Mouse (Mus musculus) right cerebral cortex, postnatal 25 days (tissue): Measurements from ENCODE around the gene 1700003H04Rik.
A peak's percentile ranks its signal among the peaks of the same experiment; 100 is the strongest.

Source experiments
- DNase-seq: peaks from one replicate; pipeline ENCODE4 v3.0.0; 2022

1700003H04Rik gene

DNA sequence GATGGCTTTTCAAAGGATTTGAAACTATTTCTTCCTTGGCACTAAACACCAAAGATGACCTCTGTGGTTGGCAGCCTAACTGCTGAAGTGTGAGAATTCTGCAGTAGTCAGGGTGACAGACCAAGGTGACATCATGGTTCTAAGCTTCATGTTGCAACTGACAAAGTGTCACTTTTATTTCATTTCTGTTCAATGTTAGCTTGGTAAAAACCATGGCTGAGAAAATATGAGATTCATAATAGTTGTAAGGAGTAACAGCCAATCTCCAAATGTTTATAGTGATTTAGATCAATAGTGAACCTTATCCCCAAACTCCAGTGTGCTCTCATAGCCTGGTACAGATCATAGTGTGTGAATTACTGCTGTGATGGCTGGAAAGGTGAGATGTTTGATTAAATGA is at the start of gene 1700003H04Rik:
Gene 1700003H04Rik, minus strand, starts transcription at position 101 of the 400 bp plus-strand sequence.
- no peak for DNase-seq

GRCm38 (mm10) chr3:124623031-124623430 is 42.1 kb upstream of the 1700003H04Rik start:
- DNase-seq: no peak

DNA sequence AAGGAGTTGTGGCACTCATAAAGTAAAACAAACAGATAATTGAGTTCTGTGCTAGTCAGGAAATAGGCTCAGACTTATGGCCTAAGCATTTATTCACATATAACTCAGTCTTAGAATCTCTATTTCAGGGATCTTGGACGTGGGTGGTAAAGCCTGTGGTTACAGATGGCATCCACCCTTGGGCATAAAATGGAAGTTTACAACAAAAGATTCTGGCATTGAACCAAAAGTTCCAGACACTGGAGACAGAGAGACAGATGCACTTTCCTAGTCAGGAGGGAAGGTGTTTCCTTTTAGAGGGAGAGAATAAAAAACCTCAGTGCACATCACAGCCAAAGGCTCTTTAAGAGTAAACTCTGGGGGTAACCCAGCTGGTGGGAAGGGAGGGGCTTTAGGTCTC is 32.4 kb upstream of the 1700003H04Rik start:
- DNase-seq: peak; percentile 32

- DNase-seq: no peak
Observed at GRCm38 (mm10) chr3:124609956-124610355, 29.1 kb upstream of the 1700003H04Rik start.

DNA sequence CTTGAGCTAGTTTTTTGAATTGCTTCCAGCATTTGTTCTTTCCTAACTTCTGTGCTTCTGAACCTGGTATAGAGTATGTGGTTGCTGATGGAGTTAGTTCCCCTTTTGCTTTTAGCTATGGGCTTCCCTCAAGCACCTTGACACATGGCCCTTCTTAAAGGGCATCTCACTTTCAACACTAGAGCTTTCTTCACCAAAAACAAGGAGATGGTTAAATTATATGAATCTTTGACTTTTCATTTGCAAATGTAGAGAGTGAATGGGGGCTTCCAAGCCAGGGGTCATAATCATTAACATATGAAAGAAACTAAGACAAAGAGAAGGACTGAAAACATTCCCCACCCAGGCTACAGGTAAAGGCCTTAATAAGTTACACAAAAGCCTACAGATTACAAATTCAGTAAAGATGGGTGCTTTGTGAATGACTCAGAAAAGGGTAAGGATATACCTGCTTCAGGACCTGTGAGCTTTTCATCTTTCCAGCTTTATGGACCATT is 25.2 kb upstream of the 1700003H04Rik start:
- DNase-seq: no peak

DNA sequence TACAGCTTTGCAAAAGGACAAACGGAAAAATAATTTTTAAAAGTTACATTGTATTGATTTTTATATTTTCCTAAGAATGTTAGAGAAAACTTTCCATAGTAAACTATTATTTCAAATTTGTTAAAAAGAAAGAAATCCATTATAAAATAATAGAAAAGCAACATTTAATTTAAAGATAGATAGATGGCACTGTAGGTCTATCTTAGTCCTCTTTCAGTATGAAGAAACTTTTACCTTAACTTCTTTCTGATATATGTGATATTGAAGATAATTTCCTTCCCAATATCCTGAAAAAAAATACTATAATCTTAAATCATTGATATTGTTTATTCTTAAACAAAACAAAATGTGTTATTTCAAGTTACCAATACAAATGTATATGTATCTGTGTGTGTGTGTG is 24.6 kb upstream of the 1700003H04Rik start:
- no peak for DNase-seq

DNA sequence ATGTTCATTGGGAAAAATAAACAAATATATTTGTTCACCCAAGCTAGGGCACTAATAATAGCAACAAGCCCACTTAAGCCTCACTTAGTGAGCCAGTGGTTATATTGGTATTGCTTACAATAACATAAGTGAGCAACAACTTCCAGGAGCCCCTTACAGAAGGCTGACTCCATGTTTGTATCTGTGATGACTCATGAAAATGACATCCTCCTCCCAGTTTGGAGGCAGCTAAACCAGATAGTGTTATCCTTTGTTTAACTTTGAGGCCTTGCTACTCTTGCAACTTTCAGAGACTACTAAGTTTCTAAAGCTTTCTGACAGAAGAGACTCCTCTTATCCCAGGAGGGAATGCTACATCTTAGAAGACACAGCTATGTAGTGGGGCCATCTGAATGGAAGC is 16.9 kb upstream of the 1700003H04Rik start:
- no peak for DNase-seq

DNA sequence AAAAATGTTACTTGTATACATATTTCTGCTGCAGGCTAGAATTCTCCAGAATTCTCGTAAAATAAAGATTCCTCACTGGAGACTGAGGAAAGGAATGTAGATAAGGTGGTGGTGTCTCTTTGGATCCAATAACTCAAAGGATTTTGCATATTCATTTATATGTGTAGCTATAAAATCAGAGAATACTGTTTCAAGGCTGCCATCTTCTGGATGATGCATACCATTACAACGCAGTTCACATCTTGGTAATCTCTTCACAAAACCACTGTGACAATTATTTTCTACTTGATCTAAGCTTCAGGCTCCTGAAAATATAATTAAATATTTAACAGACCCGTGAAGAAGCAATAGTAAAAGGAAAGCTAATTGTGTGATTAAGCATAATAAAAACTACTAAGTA is 6.6 kb upstream of the 1700003H04Rik start:
- DNase-seq: no peak

DNA sequence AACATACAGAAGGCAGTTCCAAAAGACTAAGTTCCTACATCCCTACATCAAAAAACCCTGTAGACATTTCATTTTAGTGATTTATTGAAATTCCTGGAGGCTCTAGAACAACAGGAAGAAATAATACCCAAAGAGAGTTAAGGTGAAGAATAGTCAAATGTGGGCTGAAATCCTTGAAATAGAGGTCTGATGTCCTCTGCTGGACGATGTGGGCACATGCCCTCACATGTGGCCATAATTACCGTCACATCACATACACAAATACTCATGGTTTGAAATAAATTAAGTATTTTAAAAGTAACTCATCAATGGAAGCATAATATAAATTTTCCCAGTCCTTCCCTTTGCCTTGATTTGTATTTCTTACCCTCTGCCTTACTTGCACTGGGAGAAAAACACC is 4.9 kb upstream of the 1700003H04Rik start:
- no peak for DNase-seq

- no peak for DNase-seq
Observed at GRCm38 (mm10) chr3:124557317-124557716, 23.6 kb downstream of the 1700003H04Rik start.

DNA sequence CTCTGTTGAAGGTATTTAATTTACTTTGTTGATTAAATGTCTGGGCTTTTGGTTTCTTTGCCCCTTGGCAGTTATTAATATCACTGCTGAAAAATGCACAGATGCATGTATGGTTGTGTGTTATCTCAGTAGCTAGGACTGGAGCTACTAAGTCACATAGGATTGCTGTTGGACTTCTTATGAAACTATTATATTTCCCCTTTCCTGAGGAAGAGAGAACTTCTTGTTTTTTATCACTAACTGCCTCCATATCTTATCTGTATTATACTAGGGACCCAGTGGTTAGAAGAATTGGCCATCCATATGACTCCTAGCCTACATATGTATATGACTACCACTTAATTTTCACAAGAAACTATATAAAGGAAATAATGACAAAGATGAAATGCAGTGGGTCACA is 24.9 kb downstream of the 1700003H04Rik start:
- DNase-seq: no peak

GRCm38 (mm10) chr3:124555092-124555491 is 25.8 kb downstream of the 1700003H04Rik start:
- no peak for DNase-seq

DNA sequence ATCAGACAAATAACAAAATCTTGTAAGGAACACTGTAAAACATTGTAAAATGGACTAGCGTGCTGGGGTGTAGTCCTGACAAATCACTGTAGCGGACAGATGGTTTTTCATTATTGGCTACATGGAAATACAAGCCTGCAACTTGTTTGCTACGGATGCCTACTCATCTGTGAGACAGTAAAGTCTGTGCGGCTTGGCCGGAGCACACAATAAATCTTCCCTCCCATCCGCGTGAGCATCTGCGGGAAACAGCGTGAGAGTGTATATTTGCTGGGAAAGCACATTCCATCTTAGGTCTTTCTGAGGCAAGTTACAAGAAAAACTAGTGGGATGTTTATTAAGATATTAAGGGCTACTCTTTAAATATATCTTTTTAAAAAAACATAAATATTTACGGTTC is 32.0 kb downstream of the 1700003H04Rik start:
- DNase-seq: no peak

DNA sequence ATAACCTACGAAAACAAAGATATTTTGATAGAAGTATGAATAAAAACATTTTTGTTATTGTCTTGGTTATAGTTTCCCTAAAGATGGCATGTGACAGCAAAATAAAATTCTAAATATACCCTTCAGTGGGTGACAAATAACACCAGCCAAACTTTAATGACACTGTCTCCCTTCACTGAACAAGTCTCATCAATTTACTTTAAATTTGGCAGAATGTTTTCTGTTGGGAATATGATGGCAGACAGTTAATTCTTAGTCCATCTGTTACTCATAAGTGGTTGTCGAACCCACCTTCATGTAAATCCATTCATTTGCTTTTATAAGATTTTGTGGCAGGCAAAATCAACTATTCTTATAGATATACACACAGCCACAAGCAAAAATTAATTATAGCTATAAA is 42.6 kb downstream of the 1700003H04Rik start:
- DNase-seq: no peak

- DNase-seq: no peak
Observed at GRCm38 (mm10) chr3:124536602-124537001, 44.3 kb downstream of the 1700003H04Rik start.

DNA sequence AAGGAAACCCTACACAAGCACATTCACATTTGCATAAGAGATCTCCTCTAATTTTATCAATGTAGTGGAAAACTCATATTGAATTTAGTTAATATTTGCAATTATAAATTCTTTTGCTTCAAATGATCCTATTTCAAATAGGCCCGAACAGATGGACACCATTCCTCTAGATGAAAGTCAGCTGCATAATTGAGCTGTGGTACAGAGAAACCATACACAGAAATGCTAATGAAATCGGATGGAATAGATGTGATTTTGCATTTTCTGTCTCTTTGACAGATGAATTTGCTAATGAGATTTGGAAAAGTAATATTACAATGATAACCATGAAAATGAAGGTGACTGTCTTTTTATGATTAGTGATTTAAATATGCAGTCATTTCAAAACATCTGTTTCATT is 62.1 kb downstream of the 1700003H04Rik start:
- no peak for DNase-seq
